Mouse (Mus musculus) T-helper 1 cell (primary cell): ENCODE data around the gene Eef1g.

Experiments
- in situ Hi-C: fragments of 300-600 bp; cut with MboI, MseI; formaldehyde crosslinking; loops from one replicate; pipeline ENCODE4 v1.15.1; 2025; ENCODE audit warnings: high pct_unique_total_duplicates

Gene Eef1g

GRCm38 (mm10) chr19:9023021-9023778 is 56.4 kb downstream of the Eef1g start:
- in situ Hi-C loops = no loop called here

GRCm38 (mm10) chr19:9025562-9026257 is 58.9 kb downstream of the Eef1g start:
- in situ Hi-C loops = no loop called here

DNA sequence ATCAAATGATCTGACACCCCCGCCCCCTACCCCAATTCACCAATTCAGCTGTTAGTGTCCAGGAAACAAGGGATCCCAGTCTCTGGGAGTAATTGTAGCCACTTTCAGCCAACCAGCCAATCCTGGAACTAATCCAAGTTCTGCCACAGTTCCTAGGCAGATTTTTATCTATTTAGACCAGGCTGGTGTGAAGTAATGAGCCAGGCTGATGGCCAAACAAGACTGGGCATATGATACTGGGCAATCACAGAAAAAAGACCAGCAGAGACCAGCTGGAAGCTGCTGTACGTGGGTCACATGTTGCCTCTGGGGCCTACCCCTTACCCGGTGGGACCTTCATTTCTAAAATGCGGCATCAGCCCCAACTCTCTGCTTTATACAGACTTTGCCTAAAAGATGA is 59.8 kb downstream of the Eef1g start:
- in situ Hi-C loops = no loop called here

DNA sequence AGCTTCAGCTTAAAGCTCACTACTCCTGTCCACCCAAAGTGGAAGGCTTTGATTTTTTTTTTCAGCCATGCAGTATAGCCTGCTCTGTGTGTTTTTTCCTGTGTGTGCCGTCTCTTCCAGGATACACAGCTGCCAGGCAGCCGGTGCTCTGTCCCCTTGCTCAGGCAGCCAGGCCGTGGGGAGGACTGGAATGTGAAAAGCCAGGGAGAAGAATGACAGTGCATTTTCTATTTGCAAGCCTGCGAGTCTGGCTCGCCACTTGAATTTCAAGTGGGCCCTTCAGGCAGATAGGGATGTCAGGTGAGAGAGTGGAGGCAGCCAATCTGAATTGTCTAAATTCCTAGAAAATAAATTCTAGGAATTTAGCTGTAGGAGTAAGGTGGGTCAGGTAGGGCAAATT is 61.0 kb downstream of the Eef1g start:
- in situ Hi-C loops = no loop called here
